Mouse (Mus musculus) thymus, adult 2 months (tissue): ENCODE results near the gene Lsp1.

Source experiments
- CTCF ChIP-seq: fragments of 200-500 bp; IDR thresholded peaks from 2 replicates; pipeline ENCODE4 v1.5.1; 2012; ENCODE audit warnings: mild to moderate bottlenecking, control low read depth, low read length, moderate library complexity, borderline replicate concordance; ENCODE audit not compliant: control insufficient read depth, poor library complexity, insufficient read depth; ENCODE audit errors: extremely low read depth
- POLR2A ChIP-seq: fragments of 200-500 bp; IDR thresholded peaks from 2 replicates; pipeline ENCODE4 v1.6.1; 2012; ENCODE audit warnings: mild to moderate bottlenecking, low read length, control low read depth, moderate library complexity; ENCODE audit not compliant: control insufficient read depth, poor library complexity, insufficient read depth; ENCODE audit errors: extremely low read depth

GRCm38 (mm10) chr7:142458676-142459298 is 1.8 kb upstream of the Lsp1 start:
- TF ChIP-seq CTCF (no peak), POLR2A (no peak)
